Mouse (Mus musculus): ENCODE data around the gene Ppcdc. TPM values are rescaled to one million over a fixed set of nuclear protein-coding genes. Genes with fewer than 3 reads are reported as not detected.

The Ppcdc gene
- total and polyA plus RNA-seq, 2 experiments from 2014 or later: 14.0 to 14.3 TPM

DNA sequence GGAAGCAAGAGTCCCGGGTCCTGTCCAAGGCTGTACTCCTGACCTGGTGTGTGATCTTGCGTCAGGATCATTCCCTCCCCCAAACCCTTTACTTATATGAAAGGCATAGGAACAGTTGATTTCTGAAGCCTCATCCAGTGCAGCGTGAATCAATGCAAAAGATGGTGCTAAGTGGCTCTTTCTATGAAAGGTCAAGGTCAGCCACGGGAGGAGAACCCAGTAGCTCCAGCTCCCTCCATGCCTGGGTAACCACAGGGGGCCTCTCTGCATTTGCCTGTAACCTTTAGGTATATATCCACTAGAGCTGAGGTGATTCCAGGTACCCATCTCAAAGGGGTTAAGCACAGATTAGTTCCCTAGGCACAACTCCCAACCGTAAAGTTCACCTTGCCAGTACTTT lies 3.8 kb downstream of the Ppcdc start:
- TF ChIP-seq EP300 (IDR thresholded peaks at IDR 0.05; ENCODE audit: low read depth) (no peak), CTCF (IDR thresholded peaks at IDR 0.05; ENCODE audit: low read depth) (no peak)
- Histone ChIP-seq H3K9me3 (replicated peaks; ENCODE audit: control insufficient read depth, low read length) (no peaks in the 10 kb centered on the region), H3K4me1 (ENCODE audit: control insufficient read depth, insufficient read depth) (peaks cover 20% of the 10 kb centered on the region)

GRCm38 (mm10) chr9:57434405-57435165 lies 5.3 kb downstream of the Ppcdc start:
- Histone ChIP-seq H3K4me3 (ENCODE audit: low read depth, low read length) (no peak overlapping the region), H3K9me3 (replicated peaks; ENCODE audit: control insufficient read depth, low read length) (no peaks in the 10 kb centered on the region), H3K4me1 (ENCODE audit: control insufficient read depth, insufficient read depth) (peaks cover 20% of the 10 kb centered on the region), H3K36me3 (replicated peaks; ENCODE audit: control insufficient read depth, insufficient read depth, low read length) (0 out of 2 replicates have a peak, but pooled peaks cover 5% of the 10 kb centered on the region), H3K27ac (ENCODE audit: low read depth) (no peak overlapping the region), H3K27me3 (ENCODE audit: control insufficient read depth, insufficient read depth, low read length) (no peaks in the 10 kb centered on the region), H3K4me2 (ENCODE audit: low read depth, low read length) (no peak overlapping the region), H3K9ac (replicated peaks; ENCODE audit: low read depth, low read length) (no peak overlapping the region)
- ATAC-seq (ENCODE audit: insufficient read depth, low read depth) (no peak), DNase-seq (ENCODE audit: low spot score) (no peak)
- WGBS: 83% methylated on average over 11 of the region's 11 CpGs
- TF ChIP-seq CTCF (IDR thresholded peaks at IDR 0.05; ENCODE audit: low read depth) (no peak), EP300 (IDR thresholded peaks at IDR 0.05; ENCODE audit: low read depth) (no peak)

More for the DNA sequence above, 3.8 kb downstream of the Ppcdc start:
- Histone ChIP-seq H3K9ac (replicated peaks; ENCODE audit: low read depth, low read length) (no peak overlapping the region), H3K36me3 (replicated peaks; ENCODE audit: control insufficient read depth, insufficient read depth, low read length) (0 out of 2 replicates have a peak, but pooled peaks cover 5% of the 10 kb centered on the region), H3K27me3 (ENCODE audit: control insufficient read depth, insufficient read depth, low read length) (no peaks in the 10 kb centered on the region), H3K4me3 (ENCODE audit: low read depth, low read length) (no peak overlapping the region), H3K4me2 (ENCODE audit: low read depth, low read length) (no peak overlapping the region), H3K27ac (ENCODE audit: low read depth) (no peak overlapping the region)
- ATAC-seq (ENCODE audit: insufficient read depth, low read depth) (no peak), DNase-seq (ENCODE audit: low spot score) (no peak)
- WGBS: 86% methylated on average over 5 of the region's 5 CpGs

- peak; percentile 75 for ATAC-seq (ENCODE audit: insufficient read depth, low read depth)
Measured at GRCm38 (mm10) chr9:57433097-57434032, 6.6 kb downstream of the Ppcdc start.

GRCm38 (mm10) chr9:57432480-57432879 lies 7.4 kb downstream of the Ppcdc start:
- no peak for DNase-seq (ENCODE audit: low spot score)
- TF ChIP-seq CTCF (IDR thresholded peaks at IDR 0.05; ENCODE audit: low read depth) (no peak), EP300 (IDR thresholded peaks at IDR 0.05; ENCODE audit: low read depth) (no peak)
- ATAC-seq (ENCODE audit: insufficient read depth, low read depth): no peak
- Histone ChIP-seq H3K27ac (ENCODE audit: low read depth) (peak overlapping the region; percentile 70), H3K4me3 (ENCODE audit: low read depth, low read length) (no peak overlapping the region), H3K4me1 (ENCODE audit: control insufficient read depth, insufficient read depth) (peaks cover 13% of the 10 kb centered on the region), H3K9ac (replicated peaks; ENCODE audit: low read depth, low read length) (no peak overlapping the region; the same call in 1 of the 2 replicates), H3K36me3 (replicated peaks; ENCODE audit: control insufficient read depth, insufficient read depth, low read length) (0 out of 2 replicates have a peak, but pooled peaks cover 5% of the 10 kb centered on the region), H3K9me3 (replicated peaks; ENCODE audit: control insufficient read depth, low read length) (no peaks in the 10 kb centered on the region), H3K4me2 (ENCODE audit: low read depth, low read length) (no peak overlapping the region), H3K27me3 (ENCODE audit: control insufficient read depth, insufficient read depth, low read length) (no peaks in the 10 kb centered on the region)
- WGBS: 86% methylated on average over 3 of the region's 3 CpGs

More at GRCm38 (mm10) chr9:57433097-57434032, 6.6 kb downstream of the Ppcdc start:
- no peaks in the 10 kb centered on the region for H3K27me3 ChIP-seq (ENCODE audit: control insufficient read depth, insufficient read depth, low read length)
- peak overlapping the region; percentile 70 for H3K27ac ChIP-seq (ENCODE audit: low read depth)
- peaks cover 13% of the 10 kb centered on the region for H3K4me1 ChIP-seq (ENCODE audit: control insufficient read depth, insufficient read depth)
- H3K9me3 ChIP-seq (replicated peaks; ENCODE audit: control insufficient read depth, low read length): no peaks in the 10 kb centered on the region
- no peak overlapping the region for H3K4me2 ChIP-seq (ENCODE audit: low read depth, low read length)
- H3K36me3 ChIP-seq (replicated peaks; ENCODE audit: control insufficient read depth, insufficient read depth, low read length): 0 out of 2 replicates have a peak, but pooled peaks cover 5% of the 10 kb centered on the region
- no peak overlapping the region for H3K4me3 ChIP-seq (ENCODE audit: low read depth, low read length)
- TF ChIP-seq EP300 (IDR thresholded peaks at IDR 0.05; ENCODE audit: low read depth) (peak; percentile 28; the same call in 1 of the 2 replicates), CTCF (IDR thresholded peaks at IDR 0.05; ENCODE audit: low read depth) (peak; percentile 83)
- peak; percentile 89 for DNase-seq (ENCODE audit: low spot score)
- WGBS: 8% methylated on average over 11 of the region's 11 CpGs
- H3K9ac ChIP-seq (replicated peaks; ENCODE audit: low read depth, low read length): no peak overlapping the region; the same call in 1 of the 2 replicates

GRCm38 (mm10) chr9:57431202-57431601 lies 8.7 kb downstream of the Ppcdc start:
- 68% methylated on average over 9 of the region's 9 CpGs for WGBS
- 0 out of 2 replicates have a peak, but pooled peaks cover 5% of the 10 kb centered on the region for H3K36me3 ChIP-seq (replicated peaks; ENCODE audit: control insufficient read depth, insufficient read depth, low read length)
- no peak for ATAC-seq (ENCODE audit: insufficient read depth, low read depth)

More at GRCm38 (mm10) chr9:57431202-57431601, 8.7 kb downstream of the Ppcdc start:
- no peaks in the 10 kb centered on the region for H3K9me3 ChIP-seq (replicated peaks; ENCODE audit: control insufficient read depth, low read length)
- H3K27ac ChIP-seq (ENCODE audit: low read depth): no peak overlapping the region
- no peak overlapping the region for H3K4me3 ChIP-seq (ENCODE audit: low read depth, low read length)
- H3K27me3 ChIP-seq (ENCODE audit: control insufficient read depth, insufficient read depth, low read length): no peaks in the 10 kb centered on the region
- no peak for TF ChIP-seq CTCF (IDR thresholded peaks at IDR 0.05; ENCODE audit: low read depth)
- TF ChIP-seq EP300 (IDR thresholded peaks at IDR 0.05; ENCODE audit: low read depth): no peak
- DNase-seq (ENCODE audit: low spot score): no peak
- H3K4me1 ChIP-seq (ENCODE audit: control insufficient read depth, insufficient read depth): peaks cover 13% of the 10 kb centered on the region
- H3K9ac ChIP-seq (replicated peaks; ENCODE audit: low read depth, low read length): no peak overlapping the region
- H3K4me2 ChIP-seq (ENCODE audit: low read depth, low read length): no peak overlapping the region
